In the genomic region with DNA sequence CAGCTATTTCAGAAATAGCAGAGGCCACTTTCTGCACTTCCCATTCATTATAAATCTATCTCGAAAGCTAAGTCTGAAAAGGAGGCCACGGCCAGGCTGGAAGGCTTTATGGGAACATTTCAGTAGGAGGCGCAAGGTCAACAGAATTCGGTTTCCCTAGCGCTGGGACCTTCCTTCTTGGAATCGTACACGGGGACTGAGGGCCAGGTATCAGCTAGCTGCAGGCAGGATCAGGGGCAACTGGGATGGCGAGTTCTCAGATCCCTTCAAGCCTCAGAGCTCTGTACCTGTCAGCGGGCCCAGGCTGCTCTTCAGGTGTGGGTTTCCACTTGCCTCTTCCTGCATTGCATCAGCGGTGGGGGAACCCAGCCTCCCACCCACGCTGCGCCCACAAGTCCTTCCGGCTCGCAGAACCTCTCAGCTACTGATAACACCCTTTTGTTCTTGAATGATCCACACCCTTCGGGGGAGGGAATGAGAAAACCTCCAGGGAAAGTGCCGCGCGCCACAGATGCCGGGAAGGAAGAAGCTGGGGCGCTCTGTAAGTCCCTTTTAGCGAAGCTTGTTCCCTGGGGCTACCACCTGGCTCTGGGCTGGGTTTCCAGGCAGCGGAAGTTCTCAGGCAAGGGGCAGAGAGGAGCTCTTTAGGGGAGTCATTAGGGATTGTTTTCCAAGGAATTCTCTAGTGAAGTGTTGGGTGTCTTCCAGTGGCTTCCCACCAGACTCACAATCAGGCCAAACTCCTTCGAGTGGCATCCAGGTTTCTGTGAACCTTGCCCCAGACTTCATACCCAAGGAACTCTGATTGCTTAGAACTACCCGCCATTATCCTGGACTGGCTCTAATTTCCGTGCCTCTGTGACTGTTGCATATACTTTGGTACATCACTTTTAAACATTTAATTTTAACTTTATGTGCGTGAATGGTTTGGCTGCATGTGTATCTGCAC, we compare ENCODE assay signal across 8 mouse cellular contexts. TPM values are rescaled to one million over a fixed set of nuclear protein-coding genes. Genes with fewer than 3 reads are reported as not detected.
DNase-seq lines count a peak whose midpoint lies in the region; ATAC-seq lines count a peak whose summit lies in the region.

Gene Mrpl33 (plus strand): TSS at position 455 of the 949 bp plus-strand sequence.

- H3K4me3 ChIP-seq in hindbrain, embryonic 16.5 days (ENCODE audit: low read length), result peak within 1 kb of the TSS; percentile 40

- intact Hi-C loops in left cerebral cortex, postnatal 25 days (cut with DNase I), result loop anchor here (2.0 to 10.0 kb wide), 5 partner anchors 26 to 542 kb away; no protein-coding TSS in a partner anchor

- no peaks in the 10 kb centered on the region; the same call in 1 of the 2 replicates for H3K27me3 ChIP-seq in hindbrain, embryonic 16.5 days (replicated peaks; ENCODE audit: control insufficient read depth, insufficient read depth, low read length)

- WGBS in hindbrain, embryonic 16.5 days, result 9% methylated on average over 26 of the region's 26 CpGs

- H3K27ac ChIP-seq in hindbrain, embryonic 16.5 days (ENCODE audit: low read depth, low read length), result no peak within 1 kb of the TSS

- no peak for DNase-seq in frontal cortex, postnatal 10 days (ENCODE audit: low spot score in 2 of 2)
- DNase-seq in cerebellum, postnatal 25 days, result peak; percentile 59 to 68
- peak; percentile 39 for DNase-seq in gastrocnemius, postnatal 10 days
- DNase-seq in left cerebral cortex, postnatal 25 days (ENCODE audit: low spot score in 2 of 2), result peak; percentile 24 to 66
- peak; percentile 55 for DNase-seq in skeletal muscle tissue, adult 2 months (ENCODE audit: low read depth, low spot score)

- peak within 1 kb of the TSS; percentile 76 for H3K4me2 ChIP-seq in hindbrain, embryonic 16.5 days (ENCODE audit: low read length)

- ATAC-seq in frontal cortex, adult (ENCODE audit: low TSS enrichment), result peak; percentile 52
- ATAC-seq in hindbrain, embryonic 16.5 days, result peak; percentile 37
- peak; percentile 72 for ATAC-seq in megakaryocyte progenitor cell, adult 5-6 weeks (replicated peaks; ENCODE audit: poor library complexity)

- no peaks in the 10 kb centered on the region for H3K36me3 ChIP-seq in hindbrain, embryonic 16.5 days (ENCODE audit: control insufficient read depth, insufficient read depth, low read length)

- H3K9me3 ChIP-seq in hindbrain, embryonic 16.5 days (ENCODE audit: control insufficient read depth, low read length), result no peaks in the 10 kb centered on the region

- peak within 1 kb of the TSS; percentile 54 for H3K9ac ChIP-seq in hindbrain, embryonic 16.5 days (ENCODE audit: low read depth, low read length)

- H3K4me1 ChIP-seq in hindbrain, embryonic 16.5 days (ENCODE audit: control insufficient read depth, insufficient read depth, low read depth, low read length), result peaks cover 9% of the 10 kb centered on the region

RNA-seq across cellular contexts. Expression of gene Mrpl33, which starts in this region (rescaled TPM):
- 100 to 1,000 TPM; 259 to 272 TPM for total RNA-seq in gastrocnemius, postnatal 10 days (2021)
- 197 and 215 TPM in 2 replicates for polyA plus RNA-seq in hindbrain, embryonic 16.5 days (2015; fragmentation: Nextera tagmentation; extraction: Ambion mirVana)
- 10 to 100 TPM; 92.9 to 96.0 TPM for total RNA-seq in left cerebral cortex, postnatal 25 days (2021)
- total RNA-seq in megakaryocyte progenitor cell, adult 5-6 weeks (2015), result 434 and 492 TPM in 2 replicates
- 218 and 315 TPM in 2 replicates for total RNA-seq in megakaryocyte progenitor cell, adult 5-6 weeks (2017)

Comparison
In these comparisons a context has a peak if more than half of its experiments do, and no peak if none do; other contexts are left out.
1. DNase-seq: peak in cerebellum, postnatal 25 days (2 of 2), gastrocnemius, postnatal 10 days (single experiment), left cerebral cortex, postnatal 25 days (2 of 2) and skeletal muscle tissue, adult 2 months (single experiment); none in frontal cortex, postnatal 10 days (0 of 2).
2. Peak in every context shown above with its lines, with median percentiles within 50 percentile points of each other: ATAC-seq.